Mouse (Mus musculus): ENCODE data around the gene Gm8334. TPM values are rescaled to one million over a fixed set of nuclear protein-coding genes. Genes with fewer than 3 reads are reported as not detected.
"Not testable (repeated sequence)": the region's sequence is repeated elsewhere in the genome, so short reads cannot be mapped to it uniquely, and the experiment has no call there.

Gene Gm8334
- total RNA-seq (2017): not detected in 2 replicates

DNA sequence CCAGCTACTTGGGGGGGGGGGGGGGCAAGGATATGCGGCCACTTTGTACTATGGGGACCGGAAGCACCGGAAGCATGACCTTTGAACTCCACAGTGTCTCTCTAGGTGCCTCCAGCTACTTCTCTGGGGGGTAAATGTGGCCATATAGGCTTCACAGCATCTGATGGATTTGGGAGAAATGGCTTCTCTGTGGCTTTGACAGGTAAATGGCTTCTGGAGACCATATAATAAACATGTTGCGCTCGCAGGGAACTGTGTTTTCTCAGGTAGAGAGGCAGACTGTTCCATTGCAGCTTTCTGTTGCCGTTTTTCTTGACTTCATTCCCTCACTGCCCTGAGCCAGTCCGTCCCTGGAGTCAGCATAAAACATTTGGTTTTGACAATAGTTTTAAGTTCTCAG lies at the start of gene Gm8334:
Gene Gm8334, minus strand, starts transcription at position 101 of the 400 bp plus-strand sequence.
- ATAC-seq (replicated peaks in 1 of 2; ENCODE audit: insufficient read depth in 1 of 2, low FRiP score in 2 of 2, low TSS enrichment in 1 of 2, low read depth in 1 of 2, poor library complexity in 2 of 2, severe bottlenecking in 2 of 2): not testable (repeated sequence)

DNA sequence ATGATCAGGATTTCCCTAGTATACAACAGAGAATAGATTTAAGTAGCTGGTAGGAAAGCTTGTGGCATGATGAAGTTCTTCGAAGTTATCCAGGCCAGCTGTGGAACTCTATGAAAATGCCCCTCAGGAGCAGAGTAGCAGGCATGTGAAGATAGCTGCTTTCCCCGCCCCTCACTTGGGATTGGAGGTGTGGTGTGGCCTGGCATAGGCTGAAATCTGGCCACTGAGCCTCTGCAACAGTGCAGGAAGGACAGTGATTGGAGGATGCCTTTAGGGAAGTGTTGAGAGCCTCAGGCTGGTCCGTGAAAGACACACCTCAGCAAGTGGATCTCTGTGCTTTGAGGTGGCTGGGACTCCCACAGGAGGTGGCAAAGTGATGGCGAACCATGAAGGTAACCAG lies 48.3 kb upstream of the Gm8334 start, which contains the start of gene Gm15127:
Gene Gm15127, plus strand, starts transcription at position 301 of the 400 bp plus-strand sequence.
- ATAC-seq (replicated peaks in 1 of 2; ENCODE audit: insufficient read depth in 1 of 2, low FRiP score in 2 of 2, low TSS enrichment in 1 of 2, low read depth in 1 of 2, poor library complexity in 2 of 2, severe bottlenecking in 2 of 2): not testable (repeated sequence)

Other genes starting within 250 kb of the Gm8334 start
- not detected in 2 replicates for gene Gm15114, start 126.2 kb downstream of the Gm8334 start, total RNA-seq (2017)
- not detected in 2 replicates for gene Gm15127, start 48.4 kb upstream of the Gm8334 start, total RNA-seq (2017)
- not detected in 2 replicates for gene Luzp4, start 242.5 kb upstream of the Gm8334 start, total RNA-seq (2017)

Measured in hematopoietic stem cell, adult 5-6 weeks (primary cell).